Mouse (Mus musculus) lung, postnatal 0 days (tissue): Measurements from ENCODE around the gene Gtdc1. TPM values are rescaled to one million over a fixed set of nuclear protein-coding genes. Genes with fewer than 3 reads are reported as not detected.
A peak's percentile ranks its signal among the peaks of the same experiment; 100 is the strongest.

ENCODE experiments used
- ATAC-seq: fragments of 200-750 bp; cut with Nextera tagmentation; 2 replicates; pipeline ENCODE4 v1.8.0; 2017; ENCODE audit warnings: moderate library complexity
- DNase-seq: peaks from one replicate; pipeline ENCODE4 v3.0.0-alpha.2; 2016; ENCODE audit warnings: low spot score
- H3K27ac ChIP-seq: fragments of 300-500 bp; sonication (generic); 2 replicates; pipeline ENCODE4 v1.5.1; 2014; ENCODE audit warnings: antibody characterized with exemption, mild to moderate bottlenecking, low read length, mixed read lengths
- H3K27me3 ChIP-seq: fragments of 300-500 bp; sonication (generic); replicated peaks from 2 replicates; pipeline ENCODE4 v1.6.1; 2014; ENCODE audit warnings: low read length, mixed read lengths; ENCODE audit not compliant: insufficient read depth
- H3K36me3 ChIP-seq: fragments of 300-500 bp; sonication (generic); 2 replicates; pipeline ENCODE4 v1.6.1; 2014; ENCODE audit warnings: low read length, mixed read lengths; ENCODE audit not compliant: insufficient read depth
- H3K4me1 ChIP-seq: fragments of 300-500 bp; sonication (generic); 2 replicates; pipeline ENCODE4 v1.6.1; 2014; ENCODE audit warnings: antibody characterized with exemption, low read depth, low read length, mixed read lengths; ENCODE audit not compliant: insufficient read depth
- H3K4me2 ChIP-seq: fragments of 300-500 bp; sonication (generic); replicated peaks from 2 replicates; pipeline ENCODE4 v1.6.1; 2014; ENCODE audit warnings: low read depth, mild to moderate bottlenecking, low read length, moderate library complexity, mixed read lengths
- H3K4me3 ChIP-seq: fragments of 300-500 bp; sonication (generic); 2 replicates; pipeline ENCODE4 v1.5.1; 2014; ENCODE audit warnings: low read depth, low read length
- H3K9ac ChIP-seq: fragments of 300-500 bp; sonication (generic); replicated peaks from 2 replicates; pipeline ENCODE4 v1.6.1; 2014; ENCODE audit warnings: low read depth, mild to moderate bottlenecking
- H3K9me3 ChIP-seq: fragments of 300-500 bp; sonication (generic); 2 replicates; pipeline ENCODE4 v1.6.1; 2016; ENCODE audit warnings: low read length, mixed read lengths
- CTCF ChIP-seq: IDR thresholded peaks from 2 replicates; pipeline ENCODE4 v1.5.1; 2016; ENCODE audit warnings: antibody characterized with exemption, mild to moderate bottlenecking
- EP300 ChIP-seq: IDR thresholded peaks from 2 replicates; pipeline ENCODE4 v1.6.1; 2016; ENCODE audit warnings: antibody characterized with exemption, mild to moderate bottlenecking, control low read depth
- WGBS: fragments of 180-500 bp; shearing (Covaris S2); extraction: QIAGEN DNeasy Blood & Tissue Kit; methylation state at CpG from one replicate; pipeline ENCODE4 v1.1.7; 2014; 5-methylcytosine and 5-hydroxymethylcytosine counted together
- polyA plus RNA-seq: library from polyadenylated mRNA; unstranded; fragments of >200 nt; fragmentation: Nextera tagmentation; extraction: Ambion mirVana; gene quantifications from 2 replicates; pipeline ENCODE4 v1.2.1, GENCODE M21; 2015

Gene Gtdc1
- polyA plus RNA-seq, 1 experiment from 2014 or later = 10.0 TPM

DNA sequence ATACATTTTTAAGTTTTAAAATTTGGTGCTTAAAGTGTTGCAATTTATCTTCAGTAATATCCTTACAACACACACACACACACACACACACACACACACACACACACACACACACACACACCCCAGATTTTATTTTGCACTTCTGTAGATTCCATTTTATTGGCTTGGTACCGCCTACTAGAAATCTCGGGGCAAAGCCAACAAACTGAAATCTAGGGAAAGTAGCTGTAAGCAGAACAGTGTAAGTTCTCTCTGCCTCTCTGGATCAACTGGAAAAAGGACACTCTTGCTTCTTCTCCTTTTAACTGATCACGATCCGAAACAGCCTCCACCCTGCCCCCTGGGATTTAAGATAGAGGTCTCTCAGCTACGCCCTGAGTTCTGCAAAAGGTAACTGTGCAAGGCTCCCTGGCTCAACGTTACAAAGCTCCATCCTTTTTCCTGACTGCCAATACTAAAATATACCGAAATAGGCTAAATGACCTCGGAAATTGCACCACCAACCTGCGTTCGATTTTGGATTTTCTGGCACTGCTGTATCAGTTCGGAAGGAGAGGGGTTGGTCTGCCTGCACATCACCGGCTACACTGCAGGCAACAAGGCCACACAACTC, 369.7 kb downstream of the Gtdc1 start:
- Histone ChIP-seq H3K4me1 (no peaks in the 10 kb centered on the region), H3K36me3 (no peaks in the 10 kb centered on the region), H3K27ac (peak overlapping the region; percentile 90), H3K9ac (0 out of 2 replicates have a peak overlapping the region, but pooled peaks have one; percentile 9), H3K27me3 (0 out of 2 replicates have a peak, but pooled peaks cover 3% of the 10 kb centered on the region), H3K4me3 (peak overlapping the region; percentile 45; the same call in 1 of the 2 replicates), H3K9me3 (no peaks in the 10 kb centered on the region), H3K4me2 (peak overlapping the region; percentile 85)
- TF ChIP-seq CTCF = no peak
- no peak for TF ChIP-seq EP300
- peak; percentile 32; the same call in 1 of the 2 replicates for ATAC-seq
- WGBS = 51% methylated on average over 12 of the region's 12 CpGs
- peak; percentile 52 for DNase-seq

DNA sequence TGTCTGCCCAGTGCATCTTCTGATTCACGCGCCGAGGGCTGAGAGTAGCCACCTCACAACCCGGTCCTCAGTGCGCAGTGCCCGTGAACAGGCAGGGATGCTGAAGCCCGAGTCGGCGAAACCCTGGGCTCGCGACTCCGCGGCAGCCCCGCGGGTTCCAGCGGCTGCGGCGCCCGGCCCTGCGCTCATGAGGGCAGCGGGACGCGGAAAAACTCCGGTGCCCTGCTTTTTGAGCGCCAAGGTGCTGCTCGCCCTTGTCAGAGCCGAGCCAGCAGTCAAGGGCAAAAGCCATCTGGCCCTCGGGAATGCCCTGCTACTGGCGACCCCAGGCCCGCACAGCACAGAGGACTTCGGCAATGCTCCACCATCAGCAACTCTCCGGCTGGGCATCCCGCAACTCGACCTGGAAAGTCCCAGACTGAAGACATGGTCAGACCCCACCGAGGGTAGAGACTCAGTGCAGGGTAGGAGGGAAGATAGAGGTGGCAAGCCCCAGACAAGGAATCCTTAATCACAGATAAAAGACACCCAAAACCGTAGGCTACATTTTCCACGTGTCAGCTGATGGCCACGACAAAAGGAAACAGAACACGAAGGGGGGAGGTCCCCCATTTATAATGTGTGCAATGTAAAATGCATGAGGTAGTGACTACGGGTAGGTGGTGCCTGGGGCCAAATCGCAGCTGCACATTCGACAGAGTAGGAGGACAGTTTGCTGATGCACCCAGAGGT, 370.4 kb downstream of the Gtdc1 start:
- H3K4me1 ChIP-seq = no peaks in the 10 kb centered on the region
- H3K4me3 ChIP-seq = peak overlapping the region; percentile 45
- peak overlapping the region; percentile 85 for H3K4me2 ChIP-seq
- peak overlapping the region; percentile 44 for H3K9ac ChIP-seq
- no peaks in the 10 kb centered on the region for H3K9me3 ChIP-seq
- 0 out of 2 replicates have a peak, but pooled peaks cover 3% of the 10 kb centered on the region for H3K27me3 ChIP-seq
- DNase-seq (peak; percentile 16), ATAC-seq (peak; percentile 62)
- H3K27ac ChIP-seq = peak overlapping the region; percentile 90
- WGBS = 2% methylated on average over 42 of the region's 42 CpGs
- H3K36me3 ChIP-seq = no peaks in the 10 kb centered on the region
- TF ChIP-seq CTCF = no peak
- TF ChIP-seq EP300 = no peak

DNA sequence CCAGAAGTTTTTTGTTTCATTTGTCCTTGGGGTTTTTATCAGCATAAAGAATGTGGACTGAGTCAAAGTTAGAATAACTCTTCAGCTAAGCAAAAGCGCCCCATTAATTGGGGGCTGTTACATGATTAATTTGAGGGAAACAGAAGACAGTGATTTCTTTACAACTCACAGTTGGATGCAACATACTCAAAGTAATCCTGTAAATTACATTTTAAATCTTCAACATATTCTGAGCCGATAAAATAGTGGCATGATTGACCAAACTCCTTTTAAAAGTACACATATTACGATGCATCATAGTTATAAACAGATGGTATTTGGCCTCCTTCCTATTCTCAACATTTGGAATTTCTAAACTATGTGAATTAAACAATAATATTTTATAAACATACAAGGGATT, 372.7 kb downstream of the Gtdc1 start:
- H3K9ac ChIP-seq = no peak overlapping the region
- ATAC-seq (no peak), DNase-seq (no peak)
- no peak overlapping the region for H3K4me2 ChIP-seq
- no peaks in the 10 kb centered on the region for H3K36me3 ChIP-seq
- 0 out of 2 replicates have a peak, but pooled peaks cover 3% of the 10 kb centered on the region for H3K27me3 ChIP-seq
- no peak overlapping the region for H3K4me3 ChIP-seq
- no peak overlapping the region for H3K27ac ChIP-seq
- no peaks in the 10 kb centered on the region for H3K9me3 ChIP-seq
- TF ChIP-seq EP300 (no peak), CTCF (no peak)
- 61% methylated on average over 3 of the region's 3 CpGs for WGBS
- H3K4me1 ChIP-seq = no peaks in the 10 kb centered on the region

DNA sequence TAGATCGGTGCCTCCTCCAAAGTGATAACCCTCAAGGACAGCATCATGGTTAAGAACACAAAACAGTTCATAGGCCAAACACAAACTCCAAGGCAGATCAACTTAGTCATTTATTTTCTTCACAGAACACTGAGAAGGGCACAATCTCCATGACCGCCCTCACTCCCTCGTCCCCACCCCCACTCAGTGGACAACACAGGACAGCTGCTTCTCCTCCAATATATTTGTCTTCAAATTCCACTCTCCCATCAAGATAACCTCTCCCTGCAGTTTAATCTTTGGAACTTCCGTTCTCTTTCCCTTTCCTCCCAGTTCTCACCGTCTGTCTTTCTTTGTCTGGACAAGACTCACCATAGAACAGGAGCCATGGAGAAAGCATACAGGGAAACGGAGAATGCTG, 378.1 kb downstream of the Gtdc1 start:
- H3K27me3 ChIP-seq = no peaks in the 10 kb centered on the region
- no peak overlapping the region for H3K27ac ChIP-seq
- DNase-seq (no peak), ATAC-seq (no peak)
- H3K4me2 ChIP-seq = no peak overlapping the region
- no peaks in the 10 kb centered on the region for H3K4me1 ChIP-seq
- H3K36me3 ChIP-seq = no peaks in the 10 kb centered on the region
- H3K9ac ChIP-seq = no peak overlapping the region
- 58% methylated on average over 6 of the region's 6 CpGs for WGBS
- no peak for TF ChIP-seq CTCF
- TF ChIP-seq EP300 = no peak
- H3K4me3 ChIP-seq = no peak overlapping the region
- no peaks in the 10 kb centered on the region for H3K9me3 ChIP-seq

DNA sequence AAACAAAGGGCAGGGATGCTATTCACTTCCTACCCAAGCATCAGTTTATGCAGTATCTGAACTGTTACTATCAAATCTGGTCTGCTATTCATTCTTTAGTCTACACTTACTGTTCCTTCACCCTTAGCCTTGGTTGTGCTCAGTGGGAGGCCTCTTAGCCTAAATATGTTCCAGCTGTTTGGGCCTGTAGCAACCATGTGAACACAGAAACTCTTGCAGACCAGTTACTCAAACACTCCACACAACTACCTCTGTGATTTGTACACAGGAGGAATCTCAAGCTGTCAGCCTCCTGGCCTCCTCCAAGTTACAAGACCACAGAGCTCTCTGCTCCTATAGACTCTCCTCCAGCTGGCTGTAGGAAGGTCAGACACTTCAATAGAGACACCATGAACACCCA, 384.7 kb downstream of the Gtdc1 start:
- H3K9ac ChIP-seq = no peak overlapping the region
- no peaks in the 10 kb centered on the region for H3K36me3 ChIP-seq
- H3K9me3 ChIP-seq = no peaks in the 10 kb centered on the region
- no peak overlapping the region for H3K4me3 ChIP-seq
- H3K27ac ChIP-seq = no peak overlapping the region
- H3K4me2 ChIP-seq = no peak overlapping the region
- ATAC-seq = no peak
- H3K27me3 ChIP-seq = no peaks in the 10 kb centered on the region
- no peak for DNase-seq
- TF ChIP-seq CTCF = no peak
- no peak for TF ChIP-seq EP300
- H3K4me1 ChIP-seq = no peaks in the 10 kb centered on the region

DNA sequence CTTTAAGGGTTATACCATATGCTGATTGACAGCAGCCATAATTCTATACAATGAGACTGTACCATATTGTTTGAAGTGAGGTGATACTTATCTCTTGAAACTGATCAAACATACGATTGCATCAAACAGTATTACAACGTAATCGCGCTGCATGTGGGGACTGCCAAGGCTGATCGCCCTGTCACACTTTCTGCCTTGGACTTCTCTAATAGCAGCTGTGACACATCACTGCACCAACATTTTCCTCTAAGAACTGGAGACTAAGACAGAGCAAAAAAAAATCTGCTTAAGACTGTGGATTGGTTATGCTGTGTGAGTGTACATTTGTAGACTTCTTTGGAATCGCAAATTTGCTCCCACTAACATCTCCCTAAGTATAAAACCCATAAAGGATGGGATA, 385.7 kb downstream of the Gtdc1 start:
- TF ChIP-seq EP300 (no peak), CTCF (no peak)
- 69% methylated on average over 6 of the region's 6 CpGs for WGBS
- peak; percentile 54; the same call in 1 of the 2 replicates for ATAC-seq
- Histone ChIP-seq H3K9me3 (no peaks in the 10 kb centered on the region), H3K27me3 (no peaks in the 10 kb centered on the region), H3K36me3 (no peaks in the 10 kb centered on the region), H3K9ac (no peak overlapping the region), H3K4me2 (no peak overlapping the region), H3K27ac (no peak overlapping the region), H3K4me1 (no peaks in the 10 kb centered on the region), H3K4me3 (no peak overlapping the region)
- DNase-seq = peak; percentile 70
